Mouse (Mus musculus) adrenal gland, adult 18-20 months (tissue): ENCODE results near the gene Zfp92. TPM values are rescaled to one million over a fixed set of nuclear protein-coding genes. Genes with fewer than 3 reads are reported as not detected.
"Not testable (repeated sequence)": the region's sequence is repeated elsewhere in the genome, so short reads cannot be mapped to it uniquely, and the experiment has no call there.

Experiments used
- DNase-seq, 2 experiments: peaks; one replicate each; pipeline ENCODE4 v3.0.0; 2021 to 2022; ENCODE audit warnings: low spot score in 2 of 2
- long read RNA-seq, 2 experiments: library from polyadenylated mRNA; stranded (forward); transcript quantifications; one replicate each; pipeline ENCODE4 v2.0.0; 2021
- total RNA-seq, 2 experiments: library from RNA; stranded (reverse); gene quantifications; 1 replicate in 1 of 2; 2 replicates in 1 of 2; pipeline ENCODE4 v1.2.3; 2021

Zfp92 gene
- total RNA-seq, result under 1 TPM; 0.46 to 0.51 TPM
- long read RNA-seq, experiment 1, result 0 reads
- long read RNA-seq, experiment 2, result 0 reads

GRCm38 (mm10) chrX:73410880-73411517, at the start of gene Zfp92:
Gene Zfp92, plus strand, starts transcription at chrX:73411096.
- no peak for DNase-seq

GRCm38 (mm10) chrX:73363291-73363690, 47.6 kb upstream of the Zfp92 start:
- DNase-seq, result no peak

- no peak for DNase-seq
These were observed 26.5 kb upstream of the Zfp92 start for GRCm38 (mm10) chrX:73384419-73384818.

DNA sequence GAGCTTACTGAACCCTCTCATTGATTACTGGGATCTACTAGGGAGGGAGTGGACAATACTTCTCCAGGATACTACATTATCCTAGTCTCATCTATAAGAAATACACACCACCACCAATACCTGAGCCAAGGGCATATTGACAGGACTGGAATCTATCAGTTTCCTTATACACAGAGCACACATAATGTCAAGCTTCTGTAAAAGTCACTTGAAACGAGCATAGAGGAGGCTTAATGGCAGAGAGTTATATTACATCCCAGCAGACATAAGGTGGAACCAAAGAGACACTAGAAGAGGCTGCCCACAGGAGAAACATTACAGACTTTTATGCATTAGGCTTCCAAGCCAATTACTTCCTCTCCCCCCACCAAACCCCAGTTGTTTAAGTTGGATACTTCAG, 26.0 kb upstream of the Zfp92 start:
- no peak for DNase-seq

DNA sequence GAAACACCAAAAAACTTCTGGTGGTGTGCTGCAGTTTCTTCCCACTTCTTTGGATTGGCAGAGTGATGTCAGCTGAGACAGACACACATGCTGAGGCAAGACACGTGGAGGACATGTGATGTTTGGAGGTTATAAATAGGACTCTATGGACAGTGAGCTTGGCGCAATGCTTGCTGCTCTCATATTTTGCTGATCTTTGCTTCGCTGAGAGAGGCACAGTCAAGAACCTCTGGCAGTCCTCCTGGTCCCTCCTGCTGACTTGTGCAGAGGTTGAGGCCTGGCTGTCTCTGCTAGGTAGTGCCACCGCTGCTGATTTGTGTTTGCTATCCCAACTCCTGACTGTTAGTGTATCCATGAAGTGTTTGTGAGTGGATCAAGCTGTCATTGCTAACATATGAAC, 19.4 kb upstream of the Zfp92 start:
- no peak for DNase-seq

DNA sequence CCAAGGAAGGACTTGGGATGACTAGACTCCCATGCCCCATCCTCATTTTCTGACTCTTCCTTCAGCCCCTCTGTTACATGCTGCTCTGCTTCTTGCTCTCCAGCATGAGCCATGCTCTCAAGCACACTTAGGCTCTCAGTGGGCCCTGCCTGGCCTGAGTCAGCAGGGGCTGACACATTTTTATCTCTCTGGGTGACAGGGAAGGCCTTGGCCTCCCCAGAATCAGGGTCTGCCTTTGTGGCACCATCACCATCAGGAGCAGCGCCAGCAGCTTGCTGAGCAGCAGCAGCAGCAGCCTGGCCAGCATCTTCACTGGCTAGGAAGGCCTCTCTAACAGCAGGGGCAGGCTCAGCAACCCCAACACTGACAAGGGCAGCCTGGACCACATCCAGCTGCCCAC, 14.4 kb upstream of the Zfp92 start:
- DNase-seq, result peak in 1 of 2 experiments; percentile 12

GRCm38 (mm10) chrX:73398636-73399035, 12.3 kb upstream of the Zfp92 start, which contains the start of gene Gm18336:
Gene Gm18336, minus strand, starts transcription at chrX:73398736.
- not testable (repeated sequence) for DNase-seq

GRCm38 (mm10) chrX:73400951-73401350, 9.9 kb upstream of the Zfp92 start:
- no peak for DNase-seq

DNA sequence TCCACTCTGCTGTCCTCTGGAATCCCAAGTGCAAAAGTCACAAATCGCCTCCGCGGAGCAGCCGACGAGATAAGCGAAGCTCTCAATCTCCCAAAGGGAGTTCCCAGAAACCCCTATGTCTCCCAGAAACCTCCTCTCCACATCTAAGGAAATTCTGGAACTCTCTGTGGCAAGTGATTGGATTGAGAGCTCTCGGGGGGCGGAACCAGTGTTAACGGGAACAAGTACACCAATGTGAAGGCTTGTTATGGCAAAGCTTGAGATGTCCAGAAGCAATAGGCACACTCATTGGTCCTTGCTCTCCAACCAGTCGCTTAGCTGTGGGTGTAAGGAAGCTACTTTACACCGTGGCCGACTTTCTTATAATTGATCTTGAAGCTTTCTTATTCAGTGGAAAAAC, 9.3 kb upstream of the Zfp92 start:
- no peak for DNase-seq

- DNase-seq, result no peak
These were observed 1.9 kb downstream of the Zfp92 start for GRCm38 (mm10) chrX:73412767-73413166.

GRCm38 (mm10) chrX:73430036-73430435, 19.1 kb downstream of the Zfp92 start:
- DNase-seq, result no peak

DNA sequence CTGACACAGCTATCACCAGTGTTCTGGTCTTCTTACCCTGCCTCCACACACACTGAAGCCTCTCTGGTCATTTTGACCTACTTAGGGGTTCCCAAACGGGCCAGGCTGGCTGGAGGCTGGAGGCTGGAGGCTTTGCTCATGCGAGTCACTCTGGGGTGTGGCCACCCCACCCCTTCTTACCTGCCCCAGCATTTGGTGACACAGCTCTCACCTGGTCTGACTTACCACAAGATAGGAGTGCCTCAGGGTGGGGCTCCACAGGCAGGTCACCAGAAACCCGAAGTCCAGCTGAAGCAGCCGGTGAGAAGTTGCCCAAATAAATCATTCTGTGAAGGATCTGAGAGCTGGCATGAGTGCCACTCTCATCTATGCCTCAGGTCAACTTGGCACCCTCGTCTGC, 22.0 kb downstream of the Zfp92 start:
- DNase-seq, result no peak

DNA sequence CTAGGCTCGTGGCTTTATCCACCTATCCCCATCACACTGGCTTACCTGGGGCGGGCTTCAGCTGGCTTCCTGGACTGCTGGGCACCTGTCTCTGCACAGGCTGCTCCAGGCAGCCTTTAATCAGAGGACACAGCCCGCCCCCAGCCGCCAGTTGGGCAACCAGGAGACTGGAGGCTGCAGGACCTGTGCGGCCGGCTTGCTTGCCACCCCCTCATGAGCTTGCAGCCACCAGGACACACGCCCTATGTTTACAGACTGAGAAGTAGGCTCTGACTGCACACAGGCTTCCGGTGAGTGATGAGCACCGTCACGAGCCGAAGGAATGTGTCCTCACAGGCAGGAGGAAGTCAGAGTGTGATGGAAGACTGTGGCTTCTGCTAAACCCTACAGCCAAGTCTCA, 24.4 kb downstream of the Zfp92 start, which contains the start of gene Trex2:
Gene Trex2, minus strand, starts transcription at position 93 of the 400 bp plus-strand sequence.
- no peak for DNase-seq

- no peak for DNase-seq
These were observed 30.5 kb downstream of the Zfp92 start for GRCm38 (mm10) chrX:73441428-73441827.

DNA sequence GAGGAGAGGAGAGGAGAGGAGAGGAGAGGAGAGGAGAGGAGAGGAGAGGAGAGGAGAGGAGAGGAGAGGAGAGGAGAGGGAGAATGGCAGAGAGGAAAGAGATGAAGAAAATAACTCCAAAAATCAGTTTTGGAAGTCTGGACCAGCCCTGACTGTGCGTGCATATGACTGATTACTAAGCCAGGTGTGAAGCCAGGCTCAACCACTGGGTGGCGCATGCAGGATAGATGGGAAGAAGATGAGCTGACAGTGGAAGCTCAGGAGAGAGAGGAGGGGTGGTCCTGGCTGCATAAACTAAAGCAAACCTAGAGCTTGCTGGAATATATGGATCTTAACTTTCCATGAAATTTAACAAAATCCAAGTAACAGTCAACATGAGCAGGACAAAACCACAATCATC, 41.1 kb downstream of the Zfp92 start:
- peak; percentile 59 to 69 for DNase-seq

DNA sequence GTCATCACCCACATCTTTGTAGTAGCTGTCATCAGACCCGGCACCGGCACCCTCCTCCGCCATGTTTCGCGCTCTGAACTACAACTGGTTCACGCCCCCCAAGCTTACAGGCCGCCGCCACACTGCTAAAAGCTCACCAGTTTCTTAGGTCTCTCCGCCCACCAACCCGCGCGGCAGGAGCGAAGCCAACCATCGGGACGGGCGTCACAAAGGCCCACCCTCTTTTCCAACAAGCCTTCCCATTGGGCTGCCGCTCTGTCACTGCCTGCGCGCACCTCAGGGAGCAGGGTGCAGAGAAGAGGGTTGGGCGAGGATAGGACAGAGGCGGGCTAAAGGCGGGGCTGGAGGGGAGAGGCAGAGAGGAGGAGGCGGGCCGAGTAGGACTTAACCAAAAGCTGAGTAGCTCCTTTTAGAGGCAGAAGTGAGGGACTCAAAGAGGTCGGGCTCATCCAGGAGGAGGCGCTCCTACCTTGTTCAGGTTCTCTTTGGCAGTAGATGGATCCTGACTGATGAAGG, 48.0 kb downstream of the Zfp92 start, which contains the start of gene Haus7:
Gene Haus7, minus strand, starts transcription at position 168 of the 516 bp plus-strand sequence.
- peak; percentile 71 to 72 for DNase-seq

DNA sequence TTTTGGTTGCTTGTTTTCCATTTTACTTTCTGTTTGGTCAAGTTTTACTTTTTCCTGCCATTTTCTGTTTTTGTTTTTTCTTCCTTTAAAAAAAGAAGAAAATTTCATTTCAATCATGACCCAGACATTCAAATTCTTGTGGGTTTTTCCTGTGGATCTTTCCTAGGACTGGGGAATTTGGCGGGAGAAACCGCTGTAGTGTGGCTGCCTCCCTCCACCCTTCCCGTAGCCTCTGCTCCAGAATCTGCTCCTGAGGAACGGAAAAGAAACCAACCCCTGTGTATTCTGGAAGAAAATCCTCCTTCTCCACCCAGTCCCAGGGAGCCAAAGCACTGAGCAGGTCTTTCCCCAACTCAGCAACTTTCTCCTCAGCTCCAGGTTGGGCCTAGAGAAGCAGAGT, 49.9 kb downstream of the Zfp92 start:
- DNase-seq, result no peak

DNA sequence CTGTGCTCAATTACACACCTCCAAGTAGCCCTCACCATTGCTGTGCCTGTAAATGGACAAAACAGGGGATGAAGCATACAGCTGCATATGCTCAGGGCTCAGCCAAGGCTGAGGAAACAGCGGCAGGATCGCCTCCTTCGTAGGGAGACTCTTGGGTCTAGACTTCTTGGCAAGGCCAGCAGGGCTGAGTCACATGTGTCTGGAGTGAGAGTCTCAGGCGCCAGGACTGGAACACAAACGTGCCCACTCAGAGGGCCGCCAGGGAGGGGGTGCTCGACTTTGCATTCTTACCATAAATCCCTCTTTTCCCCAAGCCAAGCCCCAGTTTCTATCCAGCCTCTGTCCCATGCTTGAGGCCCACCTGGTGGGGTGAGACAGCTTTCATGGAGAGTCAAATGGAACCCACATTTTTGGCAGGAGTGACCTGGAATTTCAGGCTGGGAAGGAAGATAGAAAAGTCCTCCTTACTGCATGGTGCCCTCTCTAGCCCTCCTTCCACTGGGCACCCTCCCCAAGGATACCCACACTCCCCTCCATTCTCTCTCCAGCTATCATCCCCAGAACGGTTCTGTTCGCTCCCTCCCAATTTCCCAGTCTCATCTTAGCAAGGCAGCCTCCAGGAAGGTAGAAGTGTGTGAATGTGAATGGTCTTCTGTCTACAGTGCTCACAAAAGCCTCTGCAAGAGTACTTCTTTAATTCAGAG, 54.7 kb downstream of the Zfp92 start:
- DNase-seq, result peak in 1 of 2 experiments; percentile 27

GRCm38 (mm10) chrX:73467446-73468241, 56.7 kb downstream of the Zfp92 start:
- no peak for DNase-seq

- DNase-seq, result no peak
These were observed 57.4 kb downstream of the Zfp92 start for GRCm38 (mm10) chrX:73468330-73468729.

DNA sequence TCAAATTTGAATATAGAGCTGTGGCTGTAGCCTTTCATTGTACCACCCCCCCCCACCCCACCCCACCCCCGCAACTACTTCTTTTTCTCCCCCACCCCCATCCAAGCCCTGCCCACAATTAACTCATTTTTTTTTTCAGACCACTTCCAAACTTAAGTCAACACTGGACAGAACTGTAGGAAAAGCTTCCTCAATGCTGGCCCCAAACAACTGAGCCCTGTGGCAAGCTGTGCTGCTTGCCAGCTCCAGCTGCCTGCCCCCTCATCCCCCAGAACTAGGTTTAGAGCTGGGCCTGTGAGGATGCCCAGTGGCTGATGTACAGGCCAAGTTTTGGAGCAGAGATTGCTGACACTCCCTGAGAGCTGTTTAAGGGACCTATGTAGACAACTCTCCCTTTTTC, 57.9 kb downstream of the Zfp92 start:
- DNase-seq, result no peak
